In genomic region chr7:4478796-4479291, GRCm38 (mm10) we compare ENCODE assay signal across 8 mouse cellular contexts. TPM values are rescaled to one million over a fixed set of nuclear protein-coding genes. Genes with fewer than 3 reads are reported as not detected.
DNase-seq lines count a peak whose midpoint lies in the region; ATAC-seq and TF ChIP-seq lines count a peak whose summit lies in the region.

No protein-coding gene starts in this region.

- no peaks in the 10 kb centered on the region for H3K9me3 ChIP-seq in embryonic facial prominence, embryonic 13.5 days
- H3K9me3 ChIP-seq in hindbrain, embryonic 16.5 days (ENCODE audit: control insufficient read depth, low read length): no peaks in the 10 kb centered on the region
- H3K9me3 ChIP-seq in midbrain, embryonic 16.5 days (replicated peaks; ENCODE audit: control insufficient read depth, low read length, poor library complexity, severe bottlenecking): no peaks in the 10 kb centered on the region

- peaks cover 23% of the 10 kb centered on the region for H3K4me1 ChIP-seq in embryonic facial prominence, embryonic 13.5 days
- peaks cover 13% of the 10 kb centered on the region for H3K4me1 ChIP-seq in hindbrain, embryonic 16.5 days (ENCODE audit: control insufficient read depth, insufficient read depth, low read depth, low read length)
- peaks cover 14% of the 10 kb centered on the region for H3K4me1 ChIP-seq in midbrain, embryonic 16.5 days (ENCODE audit: control insufficient read depth, insufficient read depth, low read length)

- peaks cover 33% of the 10 kb centered on the region for H3K36me3 ChIP-seq in embryonic facial prominence, embryonic 13.5 days
- peaks cover 23% of the 10 kb centered on the region for H3K36me3 ChIP-seq in hindbrain, embryonic 16.5 days (ENCODE audit: control insufficient read depth, insufficient read depth, low read length)
- peaks cover 23% of the 10 kb centered on the region for H3K36me3 ChIP-seq in midbrain, embryonic 16.5 days (ENCODE audit: control insufficient read depth, insufficient read depth, low read length)

- ATAC-seq in embryonic facial prominence, embryonic 13.5 days (ENCODE audit: insufficient number of reproducible peaks, insufficient read depth, low FRiP score, low TSS enrichment, low read depth): no peak
- ATAC-seq in hindbrain, embryonic 16.5 days: 0 out of 2 replicates have a peak, but pooled peaks have one; percentile 6
- ATAC-seq in midbrain, embryonic 16.5 days: peak; percentile 14

- no peak for TF ChIP-seq CTCF in layer of hippocampus, adult 2 months (conservative IDR thresholded peaks at IDR 0.05)

- WGBS in embryonic facial prominence, embryonic 13.5 days: 2% methylated on average over 16 of the region's 16 CpGs
- 2% methylated on average over 16 of the region's 16 CpGs for WGBS in hindbrain, embryonic 16.5 days
- WGBS in midbrain, embryonic 16.5 days: 2% methylated on average over 16 of the region's 16 CpGs

- peak overlapping the region; percentile 79 for H3K4me2 ChIP-seq in embryonic facial prominence, embryonic 13.5 days
- peak overlapping the region; percentile 67 for H3K4me2 ChIP-seq in hindbrain, embryonic 16.5 days (ENCODE audit: low read length)
- H3K4me2 ChIP-seq in midbrain, embryonic 16.5 days (ENCODE audit: low read length): peak overlapping the region; percentile 94

- peak overlapping the region; percentile 21; the same call in 1 of the 2 replicates for H3K27ac ChIP-seq in layer of hippocampus, adult 2 months
- H3K27ac ChIP-seq in embryonic facial prominence, embryonic 13.5 days: peak overlapping the region; percentile 97
- peak overlapping the region; percentile 71 for H3K27ac ChIP-seq in hindbrain, embryonic 16.5 days (ENCODE audit: low read depth, low read length)
- H3K27ac ChIP-seq in midbrain, embryonic 16.5 days (ENCODE audit: low read length): peak overlapping the region; percentile 57; the same call in 1 of the 2 replicates

- H3K27me3 ChIP-seq in embryonic facial prominence, embryonic 13.5 days: peaks cover 15% of the 10 kb centered on the region
- H3K27me3 ChIP-seq in hindbrain, embryonic 16.5 days (replicated peaks; ENCODE audit: control insufficient read depth, insufficient read depth, low read length): peaks cover 9% of the 10 kb centered on the region; the same call in 1 of the 2 replicates
- H3K27me3 ChIP-seq in midbrain, embryonic 16.5 days (ENCODE audit: control insufficient read depth, insufficient read depth, low read depth, low read length): peaks cover 12% of the 10 kb centered on the region

- DNase-seq in layer of hippocampus, adult 2 months (ENCODE audit: low spot score in 2 of 2): no peak
- DNase-seq in layer of hippocampus, postnatal 25 days (ENCODE audit: extremely low spot score in 1 of 2, low spot score in 1 of 2): no peak
- no peak for DNase-seq in spleen, adult 18-20 months
- no peak for DNase-seq in cerebellum, adult 9-10 months
- DNase-seq in layer of hippocampus, adult 18-20 months (ENCODE audit: low spot score in 2 of 2): no peak

- peak overlapping the region; percentile 75 for H3K9ac ChIP-seq in embryonic facial prominence, embryonic 13.5 days
- H3K9ac ChIP-seq in hindbrain, embryonic 16.5 days (ENCODE audit: low read depth, low read length): peak overlapping the region; percentile 67
- peak overlapping the region; percentile 61 for H3K9ac ChIP-seq in midbrain, embryonic 16.5 days (ENCODE audit: low read depth, low read length)

- H3K4me3 ChIP-seq in layer of hippocampus, adult 2 months: peak overlapping the region; percentile 62
- H3K4me3 ChIP-seq in embryonic facial prominence, embryonic 13.5 days: peak overlapping the region; percentile 53
- peak overlapping the region; percentile 52 for H3K4me3 ChIP-seq in hindbrain, embryonic 16.5 days (ENCODE audit: low read length)
- peak overlapping the region; percentile 46 for H3K4me3 ChIP-seq in midbrain, embryonic 16.5 days (ENCODE audit: low read depth, low read length)

RNA-seq across cellular contexts. Expression of gene Eps8l1, which starts 18.4 kb away (rescaled TPM):
- 1 to 10 TPM; 7.8 to 8.9 TPM for total RNA-seq in layer of hippocampus, adult 2 months (2021)
- total RNA-seq in layer of hippocampus, postnatal 25 days (2021): 1 to 10 TPM; 5.3 to 5.7 TPM
- 6.6 and 9.4 TPM in 2 replicates for polyA plus RNA-seq in embryonic facial prominence, embryonic 13.5 days (2015; fragmentation: Nextera tagmentation; extraction: Ambion mirVana)
- polyA plus RNA-seq in hindbrain, embryonic 16.5 days (2015; fragmentation: Nextera tagmentation; extraction: Ambion mirVana): 16.3 and 16.5 TPM in 2 replicates
- 12.8 TPM in 2 replicates for polyA plus RNA-seq in midbrain, embryonic 16.5 days (2015; fragmentation: Nextera tagmentation; extraction: Ambion mirVana)
- 1 to 10 TPM; 7.0 to 9.8 TPM for total RNA-seq in layer of hippocampus, adult 18-20 months (2021)

RNA-seq across cellular contexts. Expression of gene Ppp1r12c, which starts 22.6 kb away (rescaled TPM):
- 100 to 1,000 TPM; 157 to 161 TPM for total RNA-seq in layer of hippocampus, adult 2 months (2021)
- total RNA-seq in layer of hippocampus, postnatal 25 days (2021): 100 to 1,000 TPM; 128 to 167 TPM
- polyA plus RNA-seq in embryonic facial prominence, embryonic 13.5 days (2015; fragmentation: Nextera tagmentation; extraction: Ambion mirVana): 45.9 and 48.2 TPM in 2 replicates
- 18.3 and 38.5 TPM in 2 replicates for polyA plus RNA-seq in hindbrain, embryonic 16.5 days (2015; fragmentation: Nextera tagmentation; extraction: Ambion mirVana)
- polyA plus RNA-seq in midbrain, embryonic 16.5 days (2015; fragmentation: Nextera tagmentation; extraction: Ambion mirVana): 35.6 and 44.7 TPM in 2 replicates
- total RNA-seq in layer of hippocampus, adult 18-20 months (2021): 100 to 1,000 TPM; 148 to 153 TPM

RNA-seq across cellular contexts. Expression of gene Rdh13, which starts 33.4 kb away (rescaled TPM):
- total RNA-seq in layer of hippocampus, adult 2 months (2021): 10 to 100 TPM; 25.2 to 28.4 TPM
- 10 to 100 TPM; 23.3 to 27.8 TPM for total RNA-seq in layer of hippocampus, postnatal 25 days (2021)
- polyA plus RNA-seq in embryonic facial prominence, embryonic 13.5 days (2015; fragmentation: Nextera tagmentation; extraction: Ambion mirVana): 28.6 and 30.2 TPM in 2 replicates
- 43.3 and 43.5 TPM in 2 replicates for polyA plus RNA-seq in hindbrain, embryonic 16.5 days (2015; fragmentation: Nextera tagmentation; extraction: Ambion mirVana)
- 43.2 and 45.6 TPM in 2 replicates for polyA plus RNA-seq in midbrain, embryonic 16.5 days (2015; fragmentation: Nextera tagmentation; extraction: Ambion mirVana)
- 10 to 100 TPM; 30.1 to 31.2 TPM for total RNA-seq in layer of hippocampus, adult 18-20 months (2021)

RNA-seq across cellular contexts. Expression of gene Tnnt1, which starts 37.3 kb away (rescaled TPM):
- total RNA-seq in layer of hippocampus, adult 2 months (2021): 1 to 10 TPM; 1.7 to 4.0 TPM
- total RNA-seq in layer of hippocampus, postnatal 25 days (2021): 1 to 10 TPM; 1.5 to 1.9 TPM
- polyA plus RNA-seq in embryonic facial prominence, embryonic 13.5 days (2015; fragmentation: Nextera tagmentation; extraction: Ambion mirVana): 57.6 and 63.3 TPM in 2 replicates
- 3.7 and 15.9 TPM in 2 replicates for polyA plus RNA-seq in hindbrain, embryonic 16.5 days (2015; fragmentation: Nextera tagmentation; extraction: Ambion mirVana)
- polyA plus RNA-seq in midbrain, embryonic 16.5 days (2015; fragmentation: Nextera tagmentation; extraction: Ambion mirVana): 3.2 and 3.6 TPM in 2 replicates
- 1 to 10 TPM; 1.7 to 3.0 TPM for total RNA-seq in layer of hippocampus, adult 18-20 months (2021)

RNA-seq across cellular contexts. Expression of gene Tnni3, which starts 45.2 kb away (rescaled TPM):
- under 1 TPM in 1 of 2 experiments, not detected in 1; 0.64 TPM for total RNA-seq in layer of hippocampus, adult 2 months (2021)
- total RNA-seq in layer of hippocampus, postnatal 25 days (2021): under 1 TPM in 1 of 2 experiments, not detected in 1; 0.44 TPM
- 4.7 and 11.8 TPM in 2 replicates for polyA plus RNA-seq in embryonic facial prominence, embryonic 13.5 days (2015; fragmentation: Nextera tagmentation; extraction: Ambion mirVana)
- 1.7 and 2.0 TPM in 2 replicates for polyA plus RNA-seq in hindbrain, embryonic 16.5 days (2015; fragmentation: Nextera tagmentation; extraction: Ambion mirVana)
- polyA plus RNA-seq in midbrain, embryonic 16.5 days (2015; fragmentation: Nextera tagmentation; extraction: Ambion mirVana): 1.8 TPM in 2 replicates
- total RNA-seq in layer of hippocampus, adult 18-20 months (2021): 1 to 10 TPM in 1 of 2 experiments, under 1 TPM in 1; 0.54 to 1.3 TPM

Comparison
In these comparisons a context has a peak if more than half of its experiments do, and no peak if none do; other contexts are left out.
1. H3K27ac ChIP-seq: peak in every context shown above with its lines; median percentile 97 in embryonic facial prominence, embryonic 13.5 days; 71 in hindbrain, embryonic 16.5 days; 57 in midbrain, embryonic 16.5 days; 21 in layer of hippocampus, adult 2 months.